Mouse (Mus musculus) limb, embryonic 14.5 days (tissue): ENCODE data around the gene Rps28. TPM values are rescaled to one million over a fixed set of nuclear protein-coding genes. Genes with fewer than 3 reads are reported as not detected.

Source experiments
- ATAC-seq: fragments of 200-750 bp; cut with Nextera tagmentation; 2 replicates; pipeline ENCODE4 v1.8.0; 2017; ENCODE audit warnings: low read depth, moderate number of reproducible peaks, moderate TSS enrichment; ENCODE audit not compliant: low FRiP score
- DNase-seq: peaks from one replicate; pipeline ENCODE4 v3.0.0-alpha.2; 2015; ENCODE audit warnings: low spot score
- H3K27ac ChIP-seq: fragments of 300-500 bp; sonication (generic); replicated peaks from 2 replicates; pipeline ENCODE4 v1.5.1; 2014; ENCODE audit warnings: low read depth, mild to moderate bottlenecking, low read length, moderate library complexity, mixed read lengths
- H3K27me3 ChIP-seq: fragments of 300-500 bp; sonication (generic); 2 replicates; pipeline ENCODE4 v1.6.1; 2014; ENCODE audit warnings: low read length, mixed read lengths; ENCODE audit not compliant: control insufficient read depth, insufficient read depth
- H3K36me3 ChIP-seq: fragments of 300-500 bp; sonication (generic); 2 replicates; pipeline ENCODE4 v1.6.1; 2014; ENCODE audit warnings: mild to moderate bottlenecking, low read length, moderate library complexity, mixed read lengths; ENCODE audit not compliant: control insufficient read depth, insufficient read depth
- H3K4me1 ChIP-seq: fragments of 300-500 bp; sonication (generic); 2 replicates; pipeline ENCODE4 v1.6.1; 2014; ENCODE audit warnings: antibody characterized with exemption, low read length, mixed read lengths; ENCODE audit not compliant: control insufficient read depth, insufficient read depth
- H3K4me2 ChIP-seq: fragments of 300-500 bp; sonication (generic); replicated peaks from 2 replicates; pipeline ENCODE4 v1.6.1; 2014; ENCODE audit warnings: low read depth, mild to moderate bottlenecking, low read length, moderate library complexity; ENCODE audit not compliant: severe bottlenecking
- H3K4me3 ChIP-seq: fragments of 300-500 bp; sonication (generic); replicated peaks from 2 replicates; pipeline ENCODE4 v1.5.1; 2014; ENCODE audit warnings: low read length
- H3K9ac ChIP-seq: fragments of 300-500 bp; sonication (generic); 2 replicates; pipeline ENCODE4 v1.6.1; 2014; ENCODE audit warnings: mild to moderate bottlenecking, low read depth, low read length, moderate library complexity; ENCODE audit not compliant: severe bottlenecking
- H3K9me3 ChIP-seq: fragments of 300-500 bp; sonication (generic); 2 replicates; pipeline ENCODE4 v1.6.1; 2016; ENCODE audit warnings: low read length; ENCODE audit not compliant: control insufficient read depth
- POLR2A ChIP-seq: fragments of 200-500 bp; IDR thresholded peaks from 2 replicates; pipeline ENCODE4 v1.8.0; 2012; ENCODE audit warnings: inconsistent platforms, mild to moderate bottlenecking, moderate library complexity, borderline replicate concordance; ENCODE audit not compliant: insufficient read depth, insufficient read length; ENCODE audit errors: extremely low read depth
- WGBS: fragments of 180-500 bp; shearing (Covaris S2); extraction: QIAGEN DNeasy Blood & Tissue Kit; methylation state at CpG from one replicate; pipeline ENCODE4 v1.1.7; 2014; 5-methylcytosine and 5-hydroxymethylcytosine counted together
- polyA plus RNA-seq, 2 experiments: library from polyadenylated mRNA; depleted of rRNA in 1 of 2; stranded (reverse) in 1 of 2; unstranded in 1 of 2; fragments of >200 nt; fragmentation: Nextera tagmentation in 1 of 2; extraction: Ambion mirVana in 1 of 2; gene quantifications; 2 replicates each; pipeline versions ENCODE4 v1.2.1 to v1.2.3; 2012 to 2014

Gene Rps28
- polyA plus RNA-seq, 2 experiments: 1,319 to 1,488 TPM

- H3K4me3 ChIP-seq: no peak overlapping the region
- DNase-seq (no peak), ATAC-seq (no peak)
- WGBS: 63% methylated on average over 8 of the region's 8 CpGs
- H3K9ac ChIP-seq: no peak overlapping the region
- H3K4me2 ChIP-seq: no peak overlapping the region
- H3K27ac ChIP-seq: no peak overlapping the region
- no peak for TF ChIP-seq POLR2A
- H3K27me3 ChIP-seq: no peaks in the 10 kb centered on the region
- H3K9me3 ChIP-seq: no peaks in the 10 kb centered on the region
- H3K4me1 ChIP-seq: peaks cover 7% of the 10 kb centered on the region
- peaks cover 18% of the 10 kb centered on the region for H3K36me3 ChIP-seq
Measured at GRCm38 (mm10) chr17:33848139-33848538, 23.8 kb upstream of the Rps28 start.

GRCm38 (mm10) chr17:33844196-33844595 lies 19.8 kb upstream of the Rps28 start:
- peak overlapping the region; percentile 72; the same call in 1 of the 2 replicates for H3K4me2 ChIP-seq
- no peaks in the 10 kb centered on the region for H3K9me3 ChIP-seq
- no peak for TF ChIP-seq POLR2A
- ATAC-seq (no peak), DNase-seq (no peak)
- H3K36me3 ChIP-seq: peaks cover 21% of the 10 kb centered on the region
- peak overlapping the region; percentile 58; the same call in 1 of the 2 replicates for H3K9ac ChIP-seq
- WGBS: 55% methylated on average over 1 of the region's 1 CpGs
- H3K27me3 ChIP-seq: no peaks in the 10 kb centered on the region
- H3K4me1 ChIP-seq: peaks cover 7% of the 10 kb centered on the region
- no peak overlapping the region for H3K4me3 ChIP-seq
- no peak overlapping the region for H3K27ac ChIP-seq

DNA sequence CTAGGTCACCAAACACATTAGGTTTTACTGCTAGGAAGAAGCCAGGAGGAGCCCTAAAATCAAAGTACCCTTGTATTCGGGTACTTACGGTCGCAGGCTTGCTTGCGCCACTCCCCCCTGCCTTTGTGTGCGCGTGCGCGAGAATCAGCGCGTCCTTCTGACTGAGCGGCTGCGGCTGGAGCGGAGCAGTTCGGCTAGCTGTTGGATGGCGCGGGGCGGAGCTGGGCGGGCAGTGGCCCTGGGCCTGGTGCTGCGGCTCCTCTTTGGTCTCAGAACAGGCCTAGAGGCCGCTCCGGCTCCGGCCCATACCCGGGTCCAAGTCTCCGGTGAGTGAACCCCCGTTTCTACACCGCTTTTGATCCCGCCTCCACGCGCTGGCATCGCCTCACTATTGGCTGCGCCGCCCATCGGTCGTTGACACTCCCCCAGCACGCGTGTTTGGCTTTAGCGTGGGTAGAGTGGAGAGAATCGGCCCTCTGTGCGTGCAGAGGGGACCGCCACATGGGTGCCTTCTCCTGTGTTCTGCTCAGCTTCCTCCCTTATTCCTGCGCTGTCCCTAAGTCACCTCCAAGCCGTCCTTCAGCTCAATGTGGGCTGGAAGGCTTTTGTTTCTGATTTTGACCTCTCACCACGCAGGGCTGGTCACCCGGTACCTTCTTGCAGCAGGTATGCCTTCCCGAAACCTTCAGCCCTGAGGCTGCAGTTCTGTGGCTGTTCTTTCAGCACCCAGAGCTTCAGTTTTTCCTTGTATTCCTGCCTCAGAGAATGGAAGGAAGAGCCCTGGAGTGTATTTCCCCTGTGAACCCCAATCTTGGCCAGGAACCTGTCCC lies 18.8 kb upstream of the Rps28 start, which contains the start of gene Cd320:
Gene Cd320, plus strand, starts transcription at position 126 of the 830 bp plus-strand sequence.
- H3K4me2 ChIP-seq: peak within 1 kb of the TSS; percentile 72
- H3K9ac ChIP-seq: peak within 1 kb of the TSS; percentile 58
- ATAC-seq (peak; percentile 93), DNase-seq (peak; percentile 90)
- peaks cover 7% of the 10 kb centered on the region for H3K4me1 ChIP-seq
- H3K4me3 ChIP-seq: peak within 1 kb of the TSS; percentile 79
- H3K27me3 ChIP-seq: no peaks in the 10 kb centered on the region
- TF ChIP-seq POLR2A: 0 out of 2 replicates have a peak, but pooled peaks have one; percentile 60
- H3K27ac ChIP-seq: no peak within 1 kb of the TSS
- H3K36me3 ChIP-seq: peaks cover 18% of the 10 kb centered on the region
- H3K9me3 ChIP-seq: no peaks in the 10 kb centered on the region
- under 1% methylated on average over 42 of the region's 45 CpGs for WGBS

- WGBS: 93% methylated on average over 10 of the region's 10 CpGs
- Histone ChIP-seq H3K27me3 (no peaks in the 10 kb centered on the region), H3K4me2 (no peak overlapping the region), H3K4me1 (peaks cover 8% of the 10 kb centered on the region), H3K9me3 (no peaks in the 10 kb centered on the region), H3K9ac (no peak overlapping the region), H3K4me3 (no peak overlapping the region), H3K36me3 (peaks cover 66% of the 10 kb centered on the region), H3K27ac (no peak overlapping the region)
- TF ChIP-seq POLR2A: no peak
- ATAC-seq: no peak
- no peak for DNase-seq
Measured at GRCm38 (mm10) chr17:33829561-33829960, 5.2 kb upstream of the Rps28 start.

- Histone ChIP-seq H3K4me3 (no peak overlapping the region), H3K27me3 (no peaks in the 10 kb centered on the region), H3K27ac (no peak overlapping the region), H3K4me1 (peaks cover 8% of the 10 kb centered on the region), H3K4me2 (no peak overlapping the region), H3K36me3 (peaks cover 59% of the 10 kb centered on the region), H3K9me3 (no peaks in the 10 kb centered on the region), H3K9ac (no peak overlapping the region)
- ATAC-seq (no peak), DNase-seq (peak; percentile 36)
- no peak for TF ChIP-seq POLR2A
- 53% methylated on average over 2 of the region's 2 CpGs for WGBS
Measured at GRCm38 (mm10) chr17:33828892-33829291, 4.5 kb upstream of the Rps28 start.
